Mouse (Mus musculus) neural tube, embryonic 11.5 days (tissue): ENCODE results near the gene Pank2. TPM values are rescaled to one million over a fixed set of nuclear protein-coding genes. Genes with fewer than 3 reads are reported as not detected.
"Not testable (repeated sequence)": the region's sequence is repeated elsewhere in the genome, so short reads cannot be mapped to it uniquely, and the experiment has no call there.

Experiments used
- ATAC-seq: fragments of 200-750 bp; cut with Nextera tagmentation; 2 replicates; pipeline ENCODE4 v1.8.0; 2017; ENCODE audit warnings: moderate number of reproducible peaks, mild to moderate bottlenecking, moderate TSS enrichment, moderate library complexity; ENCODE audit not compliant: insufficient read depth, low FRiP score, low TSS enrichment
- DNase-seq: peaks from one replicate; pipeline ENCODE4 v3.0.0-alpha.2; 2015; ENCODE audit warnings: low spot score
- H3K27ac ChIP-seq: fragments of 300-500 bp; sonication (generic); 2 replicates; pipeline ENCODE4 v1.5.1; 2014; ENCODE audit warnings: low read depth, mild to moderate bottlenecking, low read length
- H3K27me3 ChIP-seq: fragments of 300-500 bp; sonication (generic); 2 replicates; pipeline ENCODE4 v1.6.1; 2014; ENCODE audit warnings: mild to moderate bottlenecking, low read length, mixed read lengths; ENCODE audit not compliant: control insufficient read depth, insufficient read depth
- H3K36me3 ChIP-seq: fragments of 300-500 bp; sonication (generic); 2 replicates; pipeline ENCODE4 v1.6.1; 2014; ENCODE audit warnings: mild to moderate bottlenecking, low read length, moderate library complexity, mixed read lengths; ENCODE audit not compliant: control insufficient read depth, insufficient read depth
- H3K4me1 ChIP-seq: fragments of 300-500 bp; sonication (generic); 2 replicates; pipeline ENCODE4 v1.6.1; 2014; ENCODE audit warnings: low read length, mixed read lengths; ENCODE audit not compliant: control insufficient read depth, insufficient read depth
- H3K4me2 ChIP-seq: fragments of 300-500 bp; sonication (generic); 2 replicates; pipeline ENCODE4 v1.6.1; 2014; ENCODE audit warnings: low read depth, mild to moderate bottlenecking, moderate library complexity
- H3K4me3 ChIP-seq: fragments of 300-500 bp; sonication (generic); 2 replicates; pipeline ENCODE4 v1.5.1; 2014; ENCODE audit warnings: low read depth, low read length
- H3K9ac ChIP-seq: fragments of 300-500 bp; sonication (generic); 2 replicates; pipeline ENCODE4 v1.6.1; 2014; ENCODE audit warnings: mild to moderate bottlenecking, low read length
- H3K9me3 ChIP-seq: fragments of 300-500 bp; sonication (generic); 2 replicates; pipeline ENCODE4 v1.6.1; 2016; ENCODE audit warnings: low read length; ENCODE audit not compliant: control insufficient read depth
- WGBS: fragments of 180-500 bp; shearing (Covaris S2); extraction: QIAGEN DNeasy Blood & Tissue Kit; methylation state at CpG from one replicate; pipeline ENCODE4 v1.1.7; 2014; 5-methylcytosine and 5-hydroxymethylcytosine counted together
- polyA plus RNA-seq: library from polyadenylated mRNA; unstranded; fragments of >200 nt; fragmentation: Nextera tagmentation; extraction: Ambion mirVana; gene quantifications from 2 replicates; pipeline ENCODE4 v1.2.1, GENCODE M21; 2014

Pank2 gene
- polyA plus RNA-seq, 1 experiment from 2014 or later = 58.2 TPM

DNA sequence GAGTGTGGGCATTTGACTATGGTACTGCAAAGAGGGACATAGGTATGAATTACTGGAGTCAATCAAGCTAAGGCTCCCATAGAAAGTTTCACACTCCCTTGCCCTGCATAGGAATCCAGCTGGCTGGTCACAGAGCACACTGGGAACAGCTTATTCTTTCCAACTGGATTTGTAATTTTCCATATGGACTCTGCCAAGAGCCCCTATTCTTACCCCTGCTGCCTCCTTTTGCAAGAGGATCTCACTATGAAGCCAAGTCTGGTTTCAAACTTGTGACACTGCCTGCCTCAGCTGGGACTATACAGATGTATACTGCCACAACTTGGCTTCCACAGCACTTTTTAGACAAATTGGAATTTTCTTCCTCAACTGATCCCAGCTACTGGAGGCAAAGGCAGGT lies 39.3 kb downstream of the Pank2 start:
- Histone ChIP-seq H3K36me3 (peaks cover 5% of the 10 kb centered on the region; the same call in 1 of the 2 replicates), H3K4me2 (no peak overlapping the region), H3K4me1 (no peaks in the 10 kb centered on the region), H3K9ac (no peak overlapping the region), H3K27ac (no peak overlapping the region), H3K9me3 (no peaks in the 10 kb centered on the region), H3K4me3 (no peak overlapping the region), H3K27me3 (no peaks in the 10 kb centered on the region)
- ATAC-seq (no peak), DNase-seq (no peak)

- no peak for ATAC-seq
- Histone ChIP-seq H3K4me2 (no peak overlapping the region), H3K27ac (no peak overlapping the region), H3K36me3 (0 out of 2 replicates have a peak, but pooled peaks cover 2% of the 10 kb centered on the region), H3K9ac (no peak overlapping the region), H3K4me3 (no peak overlapping the region), H3K9me3 (no peaks in the 10 kb centered on the region), H3K27me3 (no peaks in the 10 kb centered on the region), H3K4me1 (no peaks in the 10 kb centered on the region)
- DNase-seq = no peak
- 86% methylated on average over 9 of the region's 9 CpGs for WGBS
These were observed 42.2 kb downstream of the Pank2 start for GRCm38 (mm10) chr2:131304497-131304896.

DNA sequence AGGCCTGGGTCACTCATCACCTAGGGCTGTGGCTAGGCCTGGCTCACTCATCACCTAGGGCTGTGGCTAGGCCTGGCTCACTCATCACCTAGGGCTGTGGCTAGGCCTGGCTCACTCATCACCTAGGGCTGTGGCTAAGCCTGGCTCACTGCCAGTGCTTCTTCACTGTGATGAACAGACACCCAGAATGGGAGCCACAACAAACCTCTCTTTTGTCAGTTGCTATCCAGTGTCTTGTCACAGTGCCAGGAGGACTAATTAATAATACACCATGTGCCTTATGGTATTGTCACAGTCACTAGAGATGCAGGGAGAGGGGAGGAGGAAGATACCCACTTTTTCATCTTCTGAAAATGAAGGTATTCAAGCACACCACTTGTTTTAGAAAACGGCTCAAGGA lies 42.9 kb downstream of the Pank2 start:
- H3K4me1 ChIP-seq, DNase-seq, H3K27ac ChIP-seq, H3K36me3 ChIP-seq, H3K9ac ChIP-seq, ATAC-seq, H3K27me3 ChIP-seq, H3K4me2 ChIP-seq, H3K4me3 ChIP-seq, H3K9me3 ChIP-seq: not testable (repeated sequence)
- WGBS = 92% methylated on average over 1 of the region's 1 CpGs

GRCm38 (mm10) chr2:131307391-131307790 lies 45.1 kb downstream of the Pank2 start:
- no peak for DNase-seq
- Histone ChIP-seq H3K9ac (no peak overlapping the region), H3K4me3 (no peak overlapping the region), H3K27ac (no peak overlapping the region), H3K27me3 (no peaks in the 10 kb centered on the region), H3K36me3 (0 out of 2 replicates have a peak, but pooled peaks cover 2% of the 10 kb centered on the region), H3K4me1 (no peaks in the 10 kb centered on the region), H3K4me2 (no peak overlapping the region), H3K9me3 (no peaks in the 10 kb centered on the region)
- ATAC-seq = no peak
- WGBS = 89% methylated on average over 5 of the region's 5 CpGs

DNA sequence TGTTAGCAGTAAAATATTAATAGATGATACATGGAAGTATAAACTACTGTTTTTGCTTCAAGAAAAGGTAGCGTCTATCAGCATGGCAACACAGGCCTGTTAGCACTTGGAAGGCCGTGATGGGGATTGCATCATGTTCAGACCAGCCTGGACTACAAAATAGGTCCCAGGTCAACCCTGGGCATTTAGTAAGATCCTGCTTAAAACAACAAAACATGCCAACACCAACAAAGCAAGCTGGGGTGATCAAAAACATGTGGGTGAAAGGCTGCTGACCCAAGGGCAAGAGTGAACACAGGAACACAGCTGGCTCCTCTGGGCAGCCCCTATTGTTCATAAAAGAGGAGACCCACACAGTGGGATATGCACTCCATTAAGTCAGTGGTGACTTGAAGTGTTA lies 45.5 kb downstream of the Pank2 start:
- H3K27ac ChIP-seq = no peak overlapping the region
- WGBS = 75% methylated on average over 2 of the region's 2 CpGs
- DNase-seq (no peak), ATAC-seq (no peak)
- no peaks in the 10 kb centered on the region for H3K27me3 ChIP-seq
- no peaks in the 10 kb centered on the region for H3K4me1 ChIP-seq
- H3K36me3 ChIP-seq = 0 out of 2 replicates have a peak, but pooled peaks cover 2% of the 10 kb centered on the region
- H3K4me3 ChIP-seq = no peak overlapping the region
- no peaks in the 10 kb centered on the region for H3K9me3 ChIP-seq
- no peak overlapping the region for H3K9ac ChIP-seq
- no peak overlapping the region for H3K4me2 ChIP-seq

- H3K36me3 ChIP-seq = no peaks in the 10 kb centered on the region
- H3K4me2 ChIP-seq = no peak overlapping the region
- no peak overlapping the region for H3K27ac ChIP-seq
- H3K9me3 ChIP-seq = no peaks in the 10 kb centered on the region
- DNase-seq = no peak
- H3K9ac ChIP-seq = no peak overlapping the region
- no peaks in the 10 kb centered on the region for H3K4me1 ChIP-seq
- no peaks in the 10 kb centered on the region for H3K27me3 ChIP-seq
- H3K4me3 ChIP-seq = no peak overlapping the region
- WGBS = 75% methylated on average over 6 of the region's 6 CpGs
- ATAC-seq = no peak
These were observed 47.0 kb downstream of the Pank2 start for GRCm38 (mm10) chr2:131309296-131309695.

- Histone ChIP-seq H3K9ac (no peak overlapping the region), H3K4me1 (no peaks in the 10 kb centered on the region), H3K27me3 (no peaks in the 10 kb centered on the region), H3K4me2 (no peak overlapping the region), H3K36me3 (no peaks in the 10 kb centered on the region; the same call in 1 of the 2 replicates), H3K4me3 (no peak overlapping the region), H3K27ac (no peak overlapping the region), H3K9me3 (no peaks in the 10 kb centered on the region)
- DNase-seq (no peak), ATAC-seq (no peak)
- 90% methylated on average over 2 of the region's 2 CpGs for WGBS
These were observed 53.9 kb downstream of the Pank2 start for GRCm38 (mm10) chr2:131316167-131316566.

DNA sequence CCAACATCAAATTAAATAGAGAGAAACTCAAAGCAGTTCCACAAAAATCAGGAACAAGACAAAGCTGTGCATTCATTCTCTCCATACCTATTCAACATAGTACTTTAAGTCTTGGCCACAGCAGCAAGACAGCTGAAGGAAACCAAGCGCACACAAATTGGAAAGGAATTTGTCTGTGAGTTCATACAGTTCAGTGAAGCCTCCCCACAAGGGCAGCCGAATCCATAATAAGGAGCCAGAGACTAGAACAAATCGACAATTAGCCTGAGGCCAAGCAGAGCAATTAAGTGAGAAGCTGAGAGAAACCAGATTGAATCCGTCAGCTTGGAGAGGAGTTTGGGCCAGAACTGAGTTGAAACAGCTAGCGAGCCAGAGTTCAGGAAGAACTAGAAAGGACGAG lies 57.1 kb downstream of the Pank2 start:
- Histone ChIP-seq H3K27ac (no peak overlapping the region), H3K4me2 (no peak overlapping the region)
- 85% methylated on average over 6 of the region's 6 CpGs for WGBS

DNA sequence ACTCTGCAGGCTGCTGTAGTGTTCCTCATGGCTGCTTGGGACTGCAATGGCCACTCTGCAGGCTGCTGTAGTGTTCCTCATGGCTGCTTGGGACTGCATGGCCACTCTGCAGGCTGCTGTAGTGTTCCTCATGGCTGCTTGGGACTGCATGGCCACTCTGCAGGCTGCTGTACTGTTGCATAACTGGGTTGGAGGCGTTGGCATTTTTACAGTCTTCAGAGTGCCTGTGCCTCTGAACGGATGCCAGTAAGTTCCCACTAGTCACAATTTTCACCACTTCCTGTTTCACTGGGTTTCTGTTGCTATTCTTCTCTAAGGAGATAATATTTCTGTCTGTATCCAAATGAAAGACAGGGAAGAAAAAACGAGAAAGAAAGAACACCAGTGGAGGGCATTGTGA lies 58.9 kb downstream of the Pank2 start:
- not testable (repeated sequence) for H3K27me3 ChIP-seq, H3K4me2 ChIP-seq, DNase-seq, H3K36me3 ChIP-seq, ATAC-seq, H3K27ac ChIP-seq, H3K4me3 ChIP-seq, H3K9ac ChIP-seq, H3K4me1 ChIP-seq, H3K9me3 ChIP-seq
- 76% methylated on average over 3 of the region's 3 CpGs for WGBS

More for the DNA sequence above, 57.1 kb downstream of the Pank2 start:
- Histone ChIP-seq H3K27me3 (no peaks in the 10 kb centered on the region), H3K9ac (no peak overlapping the region), H3K9me3 (no peaks in the 10 kb centered on the region), H3K36me3 (no peaks in the 10 kb centered on the region; the same call in 1 of the 2 replicates), H3K4me3 (no peak overlapping the region), H3K4me1 (no peaks in the 10 kb centered on the region)
- ATAC-seq (no peak), DNase-seq (no peak)
